Mouse (Mus musculus) hindbrain, embryonic 15.5 days (tissue): Measurements from ENCODE around the gene Tmem30a. TPM values are rescaled to one million over a fixed set of nuclear protein-coding genes. Genes with fewer than 3 reads are reported as not detected.

Source experiments
- ATAC-seq: fragments of 200-750 bp; cut with Nextera tagmentation; 2 replicates; pipeline ENCODE4 v1.8.0; 2017; ENCODE audit warnings: low read depth, moderate number of reproducible peaks, moderate TSS enrichment; ENCODE audit not compliant: low FRiP score
- H3K27ac ChIP-seq: fragments of 300-500 bp; sonication (generic); replicated peaks from 2 replicates; pipeline ENCODE4 v1.5.1; 2015; ENCODE audit warnings: mild to moderate bottlenecking, inconsistent platforms
- H3K27me3 ChIP-seq: fragments of 300-500 bp; sonication (generic); 2 replicates; pipeline ENCODE4 v1.6.1; 2015; ENCODE audit warnings: control low read depth, inconsistent platforms
- H3K36me3 ChIP-seq: fragments of 300-500 bp; sonication (generic); 2 replicates; pipeline ENCODE4 v1.6.1; 2015; ENCODE audit warnings: control low read depth, inconsistent platforms
- H3K4me1 ChIP-seq: fragments of 300-500 bp; sonication (generic); replicated peaks from 2 replicates; pipeline ENCODE4 v1.6.1; 2015; ENCODE audit warnings: control low read depth, inconsistent platforms
- H3K4me2 ChIP-seq: fragments of 300-500 bp; sonication (generic); 2 replicates; pipeline ENCODE4 v1.6.1; 2015; ENCODE audit warnings: moderate library complexity, mild to moderate bottlenecking, inconsistent platforms
- H3K4me3 ChIP-seq: fragments of 300-500 bp; sonication (generic); 2 replicates; pipeline ENCODE4 v1.5.1; 2015; ENCODE audit warnings: mild to moderate bottlenecking, inconsistent platforms
- H3K9ac ChIP-seq: fragments of 300-500 bp; sonication (generic); 2 replicates; pipeline ENCODE4 v1.6.1; 2015; ENCODE audit warnings: inconsistent platforms
- H3K9me3 ChIP-seq: fragments of 300-500 bp; sonication (generic); 2 replicates; pipeline ENCODE4 v1.6.1; 2016; ENCODE audit warnings: control low read depth, inconsistent platforms
- WGBS: fragments of 180-500 bp; shearing (Covaris S2); methylation state at CpG from one replicate; pipeline ENCODE4 v1.1.7; 2015; 5-methylcytosine and 5-hydroxymethylcytosine counted together
- polyA plus RNA-seq: library from polyadenylated mRNA; unstranded; fragments of >200 nt; fragmentation: Nextera tagmentation; extraction: Ambion mirVana; gene quantifications from 2 replicates; pipeline ENCODE4 v1.2.1, GENCODE M21; 2015

The Tmem30a gene
- polyA plus RNA-seq, 1 experiment from 2014 or later = 117 TPM

DNA sequence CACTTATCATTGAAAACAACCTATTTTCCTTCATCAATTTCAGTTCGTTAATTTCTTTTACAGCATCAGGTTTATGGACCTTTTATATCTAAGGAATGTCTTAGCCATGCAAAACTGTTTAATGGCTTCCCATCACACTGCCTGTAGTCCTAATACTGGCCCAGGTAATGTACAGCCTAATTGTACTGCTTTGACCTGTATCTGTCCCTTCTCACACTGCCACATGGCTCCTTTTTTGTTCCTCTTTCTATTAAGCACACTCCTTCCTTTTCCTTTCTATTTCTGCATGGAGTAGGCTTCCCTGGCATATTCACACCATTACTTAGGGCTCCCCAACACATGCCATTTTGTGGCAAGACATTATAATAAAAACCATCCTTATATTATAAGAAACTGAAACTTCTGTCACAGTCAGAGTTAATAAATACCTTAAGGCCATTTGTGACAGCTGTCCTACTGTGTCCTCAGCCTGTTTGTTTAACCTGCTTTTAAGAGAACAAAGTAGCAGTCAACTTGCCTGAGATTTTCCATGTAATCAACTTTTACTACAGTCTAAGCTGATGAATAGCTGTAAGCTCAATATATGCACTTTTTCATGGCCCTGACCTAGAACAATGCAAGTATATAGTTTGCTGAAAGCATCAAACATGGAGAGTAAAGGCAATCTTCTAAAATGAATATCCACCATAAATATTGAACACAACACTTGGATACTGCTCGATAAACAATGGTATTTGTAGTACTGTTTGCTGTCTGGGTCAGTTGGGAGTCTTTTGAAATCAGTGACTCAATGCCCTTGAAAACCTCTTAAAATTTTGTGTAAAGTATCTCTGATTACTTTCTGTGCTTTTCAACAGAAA lies 8.1 kb downstream of the Tmem30a start:
- 94% methylated on average over 2 of the region's 2 CpGs for WGBS
- no peak overlapping the region for H3K4me3 ChIP-seq
- ATAC-seq = no peak

DNA sequence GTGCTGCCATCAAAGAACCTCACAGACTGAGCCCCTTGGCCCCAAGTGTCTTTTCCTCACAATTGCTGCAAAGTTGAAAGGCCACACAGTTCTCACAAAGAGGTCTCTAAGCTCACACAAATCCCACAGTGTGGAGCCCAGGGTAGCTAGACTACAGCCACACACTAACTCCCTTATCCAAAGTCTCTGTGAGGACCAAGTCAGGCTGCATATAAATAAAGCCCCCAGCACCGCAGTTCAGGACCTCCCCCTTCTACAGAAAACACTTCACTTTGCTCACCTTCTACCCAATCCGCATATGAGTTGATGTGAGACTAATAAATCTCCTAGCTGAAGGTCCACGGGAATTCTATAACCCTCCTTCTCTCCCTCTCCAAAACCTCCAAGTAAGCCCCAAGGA lies 8.9 kb downstream of the Tmem30a start:
- H3K4me3 ChIP-seq = no peak overlapping the region
- H3K36me3 ChIP-seq = no peaks in the 10 kb centered on the region
- H3K9me3 ChIP-seq = no peaks in the 10 kb centered on the region
- peaks cover 9% of the 10 kb centered on the region for H3K4me1 ChIP-seq
- no peaks in the 10 kb centered on the region for H3K27me3 ChIP-seq
- 67% methylated on average over 3 of the region's 3 CpGs for WGBS
- no peak overlapping the region for H3K9ac ChIP-seq
- no peak for ATAC-seq
- H3K4me2 ChIP-seq = no peak overlapping the region
- no peak overlapping the region for H3K27ac ChIP-seq

More for the DNA sequence above, 8.1 kb downstream of the Tmem30a start:
- no peaks in the 10 kb centered on the region for H3K9me3 ChIP-seq
- peaks cover 10% of the 10 kb centered on the region for H3K4me1 ChIP-seq
- no peaks in the 10 kb centered on the region for H3K27me3 ChIP-seq
- no peak overlapping the region for H3K27ac ChIP-seq
- no peak overlapping the region for H3K9ac ChIP-seq
- no peaks in the 10 kb centered on the region for H3K36me3 ChIP-seq
- no peak overlapping the region for H3K4me2 ChIP-seq

DNA sequence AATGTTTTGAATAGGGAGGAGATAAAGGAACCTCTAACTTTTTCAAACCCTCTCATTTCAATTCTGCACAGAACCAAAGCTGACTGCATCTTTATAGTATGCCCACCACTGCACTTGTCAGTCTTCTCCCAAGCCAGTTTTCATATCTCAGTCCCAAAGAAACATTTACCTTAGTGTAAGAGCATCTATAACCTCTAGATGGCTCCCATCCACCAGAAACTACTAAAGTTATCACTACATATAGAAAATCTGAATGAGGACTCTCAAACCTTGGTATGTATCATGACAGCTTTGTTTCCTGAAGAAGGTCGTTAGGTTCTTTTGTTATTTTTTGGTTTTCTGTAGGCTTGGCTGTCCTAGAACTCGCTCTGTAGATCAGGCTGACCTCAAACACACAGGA lies 14.0 kb downstream of the Tmem30a start:
- H3K27ac ChIP-seq = no peak overlapping the region
- H3K4me3 ChIP-seq = no peak overlapping the region
- WGBS = 85% methylated on average over 2 of the region's 2 CpGs
- H3K4me1 ChIP-seq = no peaks in the 10 kb centered on the region; the same call in 1 of the 2 replicates
- 0 out of 2 replicates have a peak, but pooled peaks cover 9% of the 10 kb centered on the region for H3K36me3 ChIP-seq
- no peaks in the 10 kb centered on the region for H3K27me3 ChIP-seq
- H3K9ac ChIP-seq = no peak overlapping the region
- no peak overlapping the region for H3K4me2 ChIP-seq
- ATAC-seq = no peak
- no peaks in the 10 kb centered on the region for H3K9me3 ChIP-seq

DNA sequence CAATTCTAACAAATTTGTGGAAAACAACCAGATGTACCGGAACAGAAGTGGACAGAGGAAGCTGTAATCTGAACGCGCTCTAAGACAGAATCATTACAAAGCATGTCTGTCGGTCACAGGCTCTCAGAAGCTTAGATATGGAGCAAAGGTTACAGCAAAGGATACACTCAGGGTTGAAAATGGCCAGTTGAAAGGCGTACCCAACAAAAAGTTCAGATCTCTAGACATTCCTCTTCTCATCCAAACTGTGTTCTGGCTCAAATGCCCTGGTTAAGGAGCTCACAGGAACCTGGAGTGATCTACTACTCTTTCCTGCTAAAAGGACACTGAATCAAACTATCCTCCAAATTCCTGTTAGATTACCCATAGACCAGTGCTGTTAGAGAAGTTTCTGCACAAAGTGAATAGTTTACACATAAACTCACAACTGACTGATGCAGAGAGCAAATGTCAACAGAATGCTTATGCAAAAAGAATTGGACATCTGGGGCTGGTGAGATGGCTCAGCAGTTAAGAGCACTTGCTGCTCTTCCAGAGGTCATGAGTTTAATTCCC lies 26.2 kb downstream of the Tmem30a start:
- Histone ChIP-seq H3K9ac (no peak overlapping the region), H3K4me2 (no peak overlapping the region), H3K4me3 (no peak overlapping the region), H3K4me1 (no peaks in the 10 kb centered on the region), H3K36me3 (0 out of 2 replicates have a peak, but pooled peaks cover 8% of the 10 kb centered on the region), H3K9me3 (no peaks in the 10 kb centered on the region), H3K27me3 (no peaks in the 10 kb centered on the region), H3K27ac (no peak overlapping the region)
- WGBS = 93% methylated on average over 5 of the region's 5 CpGs
- no peak for ATAC-seq

DNA sequence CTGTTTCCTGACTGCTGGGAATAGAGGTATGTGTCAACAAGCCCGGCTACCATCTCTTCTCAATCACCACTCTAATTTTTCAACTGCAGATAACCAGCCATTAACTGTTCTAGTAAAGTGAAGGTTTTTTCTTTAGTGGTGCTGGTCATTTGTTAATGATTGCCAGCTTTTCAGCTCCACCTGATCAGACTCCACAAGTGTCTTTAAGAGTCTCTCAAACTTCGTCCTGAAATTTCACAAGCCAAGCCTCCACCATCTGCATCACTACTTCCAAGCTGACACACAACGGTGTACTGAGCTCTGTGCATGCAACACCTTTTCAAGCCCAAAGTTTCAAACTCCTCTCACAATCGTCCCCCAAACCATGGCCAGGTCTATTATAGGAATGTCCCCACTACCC lies 28.0 kb downstream of the Tmem30a start:
- H3K4me2 ChIP-seq = no peak overlapping the region
- H3K9ac ChIP-seq = no peak overlapping the region
- H3K4me1 ChIP-seq = peaks cover 3% of the 10 kb centered on the region; the same call in 1 of the 2 replicates
- H3K36me3 ChIP-seq = 0 out of 2 replicates have a peak, but pooled peaks cover 1% of the 10 kb centered on the region
- WGBS = 90% methylated on average over 4 of the region's 4 CpGs
- H3K4me3 ChIP-seq = no peak overlapping the region
- no peaks in the 10 kb centered on the region for H3K9me3 ChIP-seq
- no peak for ATAC-seq
- H3K27ac ChIP-seq = no peak overlapping the region
- H3K27me3 ChIP-seq = no peaks in the 10 kb centered on the region

DNA sequence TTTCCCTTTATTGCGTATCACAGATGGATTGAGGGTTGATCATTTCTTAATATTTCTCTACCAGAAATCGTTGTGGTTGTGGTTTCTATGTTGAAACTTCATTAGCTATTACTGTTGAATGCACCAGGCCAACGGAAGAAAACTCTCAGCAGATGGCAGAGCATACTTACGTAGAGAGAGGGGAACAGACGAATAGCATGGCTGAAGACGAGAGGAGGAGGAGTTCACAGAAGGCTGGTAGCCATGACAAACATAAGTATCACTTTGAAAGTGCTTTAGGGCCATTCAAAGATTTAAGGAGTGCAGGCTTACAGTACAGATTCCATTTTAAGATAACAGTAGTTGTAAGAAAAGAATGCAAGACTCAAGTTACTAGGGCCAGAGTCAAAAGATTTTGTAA lies 30.8 kb downstream of the Tmem30a start:
- Histone ChIP-seq H3K27ac (no peak overlapping the region), H3K4me2 (no peak overlapping the region), H3K27me3 (no peaks in the 10 kb centered on the region), H3K4me1 (peaks cover 20% of the 10 kb centered on the region), H3K36me3 (0 out of 2 replicates have a peak, but pooled peaks cover 2% of the 10 kb centered on the region), H3K9me3 (no peaks in the 10 kb centered on the region), H3K9ac (no peak overlapping the region), H3K4me3 (no peak overlapping the region)
- 89% methylated on average over 6 of the region's 6 CpGs for WGBS
- no peak for ATAC-seq

DNA sequence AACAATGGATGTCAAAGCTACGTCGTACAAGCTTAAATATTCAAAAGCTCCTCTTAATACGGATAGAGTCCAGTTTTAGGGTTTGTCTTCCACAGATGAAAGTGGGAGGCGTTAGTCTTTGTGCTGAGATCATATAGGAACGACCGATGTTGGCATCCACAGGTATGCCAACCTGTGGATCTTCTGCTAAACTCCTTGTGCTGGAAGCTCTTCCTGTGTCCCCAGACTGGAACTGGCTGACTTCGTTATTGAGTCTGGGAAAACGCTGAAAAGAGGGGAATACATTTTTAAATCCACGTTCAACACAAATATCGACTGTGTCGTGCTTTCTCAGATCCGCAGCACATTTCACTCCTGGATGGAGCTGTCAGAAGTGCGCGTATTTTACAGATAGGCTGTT lies 33.2 kb downstream of the Tmem30a start:
- ATAC-seq = no peak
- WGBS = 9% methylated on average over 14 of the region's 14 CpGs
- peaks cover 13% of the 10 kb centered on the region for H3K36me3 ChIP-seq

DNA sequence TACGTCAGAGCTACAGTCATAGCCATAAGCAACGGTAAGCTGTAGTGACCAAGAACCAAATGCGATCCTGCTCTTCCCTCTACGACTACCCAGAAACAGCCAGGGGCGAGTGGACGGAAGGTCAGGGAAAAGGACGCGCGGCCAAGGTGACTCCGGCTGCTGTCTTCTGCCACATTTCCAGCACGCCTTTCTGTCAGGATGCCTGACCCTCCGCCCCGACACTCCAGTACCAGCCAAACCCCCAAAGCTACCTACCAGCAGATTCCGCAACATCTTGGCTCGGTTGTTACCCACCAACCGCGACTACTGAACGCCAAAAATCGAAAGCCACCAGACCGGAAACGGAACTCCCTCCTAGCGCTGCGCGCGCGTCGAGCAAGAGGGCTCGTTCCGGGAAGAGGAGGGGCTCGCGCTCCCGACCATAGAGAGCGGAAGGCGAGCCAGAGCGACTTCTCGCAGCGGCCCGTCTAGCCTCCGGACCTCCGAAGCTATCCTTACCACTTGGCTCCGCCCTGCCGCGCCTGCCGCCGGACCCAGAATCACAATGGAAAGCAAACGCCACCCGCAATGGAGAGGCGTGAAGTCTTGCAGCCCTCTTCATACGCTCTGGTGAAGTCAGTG lies 33.8 kb downstream of the Tmem30a start, which contains the start of gene Cox7a2:
Gene Cox7a2, minus strand, starts transcription at position 494 of the 621 bp plus-strand sequence.
- peak within 1 kb of the TSS; percentile 86 for H3K27ac ChIP-seq
- H3K36me3 ChIP-seq = peaks cover 16% of the 10 kb centered on the region
- peak within 1 kb of the TSS; percentile 70 for H3K4me3 ChIP-seq
- peak within 1 kb of the TSS; percentile 71 for H3K4me2 ChIP-seq
- ATAC-seq = peak; percentile 100
- H3K9ac ChIP-seq = peak within 1 kb of the TSS; percentile 85
- peaks cover 21% of the 10 kb centered on the region for H3K4me1 ChIP-seq
- under 1% methylated on average over 49 of the region's 49 CpGs for WGBS
- H3K27me3 ChIP-seq = no peaks in the 10 kb centered on the region
- H3K9me3 ChIP-seq = no peaks in the 10 kb centered on the region

More for the DNA sequence above, 33.2 kb downstream of the Tmem30a start:
- H3K4me3 ChIP-seq = peak overlapping the region; percentile 70
- peak overlapping the region; percentile 65 for H3K9ac ChIP-seq
- H3K27ac ChIP-seq = peak overlapping the region; percentile 86
- peaks cover 21% of the 10 kb centered on the region for H3K4me1 ChIP-seq
- H3K9me3 ChIP-seq = no peaks in the 10 kb centered on the region
- H3K27me3 ChIP-seq = no peaks in the 10 kb centered on the region
- H3K4me2 ChIP-seq = peak overlapping the region; percentile 70

DNA sequence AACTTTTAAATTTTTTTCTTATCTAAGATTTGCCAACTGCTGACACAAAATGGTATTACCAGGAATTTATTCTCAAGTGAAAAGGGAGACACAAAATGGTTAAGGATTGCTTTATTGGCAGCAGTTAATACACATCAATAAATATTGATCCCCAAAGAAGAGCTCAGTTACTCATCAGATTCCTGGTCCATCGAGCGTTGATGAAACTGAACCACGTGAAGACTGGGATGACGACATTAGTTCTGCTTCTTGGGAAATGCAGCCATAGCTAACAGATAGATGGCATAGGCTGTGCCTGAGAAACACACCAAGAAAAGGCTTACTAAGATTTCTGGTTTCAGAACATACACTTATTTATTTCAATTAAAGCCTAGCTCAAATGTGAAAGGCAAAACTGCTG lies 38.0 kb downstream of the Tmem30a start:
- H3K4me1 ChIP-seq = peaks cover 18% of the 10 kb centered on the region
- no peak for ATAC-seq
- 93% methylated on average over 4 of the region's 4 CpGs for WGBS
- H3K9me3 ChIP-seq = no peaks in the 10 kb centered on the region
- H3K9ac ChIP-seq = no peak overlapping the region
- no peaks in the 10 kb centered on the region for H3K27me3 ChIP-seq
- H3K4me2 ChIP-seq = no peak overlapping the region
- H3K4me3 ChIP-seq = no peak overlapping the region
- peaks cover 41% of the 10 kb centered on the region for H3K36me3 ChIP-seq
- no peak overlapping the region for H3K27ac ChIP-seq

DNA sequence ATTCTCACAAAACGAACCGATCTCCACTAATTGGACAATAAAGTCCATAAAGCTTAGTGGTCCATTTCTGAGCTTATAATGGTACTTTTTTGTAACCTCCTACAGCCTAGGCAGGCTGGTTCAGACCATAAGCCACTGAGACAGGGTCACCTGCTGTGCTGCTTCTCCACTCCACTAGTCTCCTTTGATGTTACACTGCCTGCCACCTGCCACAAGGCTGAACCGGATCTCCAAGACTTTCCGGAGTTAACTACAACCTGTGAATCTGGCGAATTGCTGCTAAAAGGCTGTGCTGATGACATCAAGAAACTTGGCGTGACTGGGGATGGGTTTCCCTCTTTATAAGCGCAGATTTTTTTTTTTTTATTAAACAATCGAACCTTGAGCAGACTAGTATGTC lies 41.5 kb downstream of the Tmem30a start:
- Histone ChIP-seq H3K4me3 (no peak overlapping the region), H3K4me2 (no peak overlapping the region), H3K36me3 (peaks cover 42% of the 10 kb centered on the region), H3K27ac (no peak overlapping the region), H3K9ac (no peak overlapping the region), H3K9me3 (no peaks in the 10 kb centered on the region), H3K4me1 (no peaks in the 10 kb centered on the region), H3K27me3 (no peaks in the 10 kb centered on the region)
- no peak for ATAC-seq
- 88% methylated on average over 8 of the region's 8 CpGs for WGBS

DNA sequence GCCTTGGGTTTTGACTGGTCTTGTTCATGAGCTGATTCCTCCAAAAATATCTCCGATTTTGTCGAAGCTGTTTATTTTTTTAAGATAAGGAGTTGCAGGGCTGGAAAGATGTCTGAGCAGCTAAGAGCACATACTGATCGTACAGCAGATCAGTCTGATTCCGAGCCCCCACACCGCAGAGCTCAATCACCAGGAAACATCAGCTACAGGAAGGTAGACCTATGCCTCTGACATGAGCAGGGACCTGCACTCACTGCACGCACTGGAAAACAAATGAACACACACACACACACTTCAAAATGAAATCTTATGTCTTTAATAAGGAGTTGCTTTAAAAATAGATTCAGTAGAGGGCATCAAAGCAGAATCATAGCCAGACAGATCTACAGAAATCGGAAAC lies 42.6 kb downstream of the Tmem30a start:
- H3K4me2 ChIP-seq = no peak overlapping the region
- no peaks in the 10 kb centered on the region for H3K4me1 ChIP-seq
- H3K36me3 ChIP-seq = peaks cover 37% of the 10 kb centered on the region
- H3K9ac ChIP-seq = no peak overlapping the region
- H3K27ac ChIP-seq = no peak overlapping the region
- 93% methylated on average over 7 of the region's 7 CpGs for WGBS
- no peak overlapping the region for H3K4me3 ChIP-seq
- ATAC-seq = no peak
- H3K9me3 ChIP-seq = no peaks in the 10 kb centered on the region
- H3K27me3 ChIP-seq = no peaks in the 10 kb centered on the region

DNA sequence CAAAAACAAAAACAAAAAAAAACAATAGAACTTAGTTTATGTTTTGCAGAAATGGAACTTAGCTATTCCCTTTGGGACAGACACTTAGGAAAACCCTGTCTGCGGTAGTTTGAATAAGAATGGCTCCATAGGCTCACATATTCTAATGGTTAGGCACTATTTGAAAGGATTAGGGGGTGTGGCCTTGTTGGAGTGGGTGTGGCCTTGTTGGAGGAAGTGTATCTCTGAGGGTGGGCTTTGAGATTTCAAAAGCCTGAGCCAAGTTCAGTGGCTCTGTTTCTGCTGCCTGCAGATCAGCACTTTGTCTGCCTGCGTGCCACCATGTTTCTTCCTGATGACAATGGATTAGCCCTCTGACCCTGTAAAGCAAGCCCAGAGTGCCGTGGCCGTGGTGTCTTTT lies 48.3 kb downstream of the Tmem30a start:
- Histone ChIP-seq H3K4me2 (no peak overlapping the region), H3K27ac (no peak overlapping the region), H3K27me3 (no peaks in the 10 kb centered on the region), H3K4me1 (no peaks in the 10 kb centered on the region), H3K9ac (no peak overlapping the region), H3K36me3 (0 out of 2 replicates have a peak, but pooled peaks cover 4% of the 10 kb centered on the region), H3K4me3 (no peak overlapping the region), H3K9me3 (no peaks in the 10 kb centered on the region)
- 45% methylated on average over 4 of the region's 4 CpGs for WGBS
- no peak for ATAC-seq
